Mouse (Mus musculus) embryonic fibroblast, embryonic 13.5 days (primary cell): ENCODE results near the gene Pid1.

Source experiments
- CTCF ChIP-seq: IDR thresholded peaks from 2 replicates; pipeline ENCODE4 v1.5.1; 2011; ENCODE audit warnings: mild to moderate bottlenecking, control low read depth, low read length, moderate library complexity, borderline replicate concordance; ENCODE audit not compliant: insufficient read depth
- POLR2A ChIP-seq: IDR thresholded peaks from 2 replicates; pipeline ENCODE4 v1.6.1; 2011; ENCODE audit warnings: low read depth, mild to moderate bottlenecking, control low read depth, low read length, moderate library complexity

- TF ChIP-seq CTCF (no peak), POLR2A (no peak)
These were observed 122.7 kb downstream of the Pid1 start for GRCm38 (mm10) chr1:84241192-84241828.
